Mouse (Mus musculus) cerebellum, postnatal 36 days (tissue): ENCODE measurements at regions not wholly inside any gene's neighbourhood (a gene's known extent, or its start where the extent isn't known, plus 50 kb on each side); places are given as distances from the start of the nearest gene placed in this dataset.
A peak's percentile ranks its signal among the peaks of the same experiment; 100 is the strongest.

Experiments
- DNase-seq, 2 experiments: peaks; one replicate each; pipeline ENCODE4 v3.0.0; 2021 to 2022; ENCODE audit warnings: mixed read lengths in 2 of 2

- DNase-seq = no peak
These were observed 882.9 kb upstream of the Lrrn3 start for GRCm38 (mm10) chr12:42369029-42369577.

- no peak for DNase-seq
These were observed 852.9 kb upstream of the Lrrn3 start for GRCm38 (mm10) chr12:42338996-42339680.

GRCm38 (mm10) chr12:42306429-42306828 lies 820.2 kb upstream of the Lrrn3 start:
- DNase-seq = no peak

- no peak for DNase-seq
These were observed 791.2 kb upstream of the Lrrn3 start for GRCm38 (mm10) chr12:42277241-42278032.

GRCm38 (mm10) chr12:42250410-42250809 lies 764.2 kb upstream of the Lrrn3 start:
- DNase-seq = no peak

- no peak for DNase-seq
These were observed 743.0 kb upstream of the Lrrn3 start for GRCm38 (mm10) chr12:42229235-42229634.

GRCm38 (mm10) chr12:42181646-42182045 lies 695.4 kb upstream of the Lrrn3 start:
- DNase-seq = no peak

- no peak for DNase-seq
These were observed 693.9 kb upstream of the Lrrn3 start for GRCm38 (mm10) chr12:42179947-42180669.

- DNase-seq = no peak
These were observed 661.7 kb upstream of the Lrrn3 start for GRCm38 (mm10) chr12:42147971-42148370.

- DNase-seq = peak in 1 of 2 experiments; percentile 14
These were observed 652.6 kb upstream of the Lrrn3 start for GRCm38 (mm10) chr12:42138694-42139442.

GRCm38 (mm10) chr12:42138177-42138576 lies 651.9 kb upstream of the Lrrn3 start:
- peak in 1 of 2 experiments; percentile 4 for DNase-seq

GRCm38 (mm10) chr12:42137764-42138163 lies 651.5 kb upstream of the Lrrn3 start:
- DNase-seq = peak in 1 of 2 experiments; percentile 13

GRCm38 (mm10) chr12:42100189-42100588 lies 614.0 kb upstream of the Lrrn3 start:
- DNase-seq = no peak

- peak; percentile 25 for DNase-seq
These were observed 584.2 kb upstream of the Lrrn3 start for GRCm38 (mm10) chr12:42070401-42070800.

- DNase-seq = no peak
These were observed 577.5 kb upstream of the Lrrn3 start for GRCm38 (mm10) chr12:42063745-42064144.

- DNase-seq = no peak
These were observed 562.8 kb upstream of the Lrrn3 start for GRCm38 (mm10) chr12:42049056-42049455.

- DNase-seq = no peak
These were observed 541.6 kb upstream of the Lrrn3 start for GRCm38 (mm10) chr12:42027874-42028273.

- no peak for DNase-seq
These were observed 531.3 kb upstream of the Lrrn3 start for GRCm38 (mm10) chr12:42017506-42017905.

- DNase-seq = no peak
These were observed 522.7 kb upstream of the Lrrn3 start for GRCm38 (mm10) chr12:42008827-42009383.

- DNase-seq = no peak
These were observed 520.7 kb upstream of the Lrrn3 start for GRCm38 (mm10) chr12:42006912-42007311.
